Mouse (Mus musculus): ENCODE measurements at regions not wholly inside any gene's neighbourhood (a gene's known extent, or its start where the extent isn't known, plus 50 kb on each side); places are given as distances from the start of the nearest gene placed in this dataset.

DNA sequence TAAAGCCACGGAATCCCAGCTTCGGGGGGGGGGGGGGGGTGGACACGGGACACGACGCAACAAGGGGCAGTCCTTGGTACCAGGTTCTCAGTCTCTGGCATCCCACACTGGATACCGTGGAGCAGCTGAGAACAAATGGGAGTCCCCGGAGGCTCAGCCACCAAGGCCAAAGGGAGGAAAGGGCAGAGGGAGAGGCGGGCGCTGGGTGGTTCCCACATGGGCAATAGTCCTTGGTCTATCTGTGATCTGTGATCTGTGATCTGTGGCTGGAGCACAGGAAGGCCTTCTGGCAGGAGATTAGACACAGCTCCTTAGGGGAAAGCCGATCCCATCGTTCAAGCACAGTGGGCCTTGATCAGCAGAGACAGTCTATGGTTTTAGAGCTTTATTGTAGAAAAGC lies 314.0 kb upstream of the Hs6st1 start:
- H3K4me3 ChIP-seq (replicated peaks; ENCODE audit: insufficient read depth, low read depth, low read length) = no peak overlapping the region
- WGBS = 76% methylated on average over 11 of the region's 11 CpGs
- no peaks in the 10 kb centered on the region for H3K27me3 ChIP-seq (ENCODE audit: control insufficient read depth, insufficient read depth, low read length)
- TF ChIP-seq CTCF (IDR thresholded peaks at IDR 0.05; ENCODE audit: borderline replicate concordance, insufficient read depth, low read depth, low read length) (no peak), POLR2A (IDR thresholded peaks at IDR 0.05; ENCODE audit: borderline replicate concordance, insufficient read depth, low read length) (no peak)
- no peaks in the 10 kb centered on the region for H3K4me1 ChIP-seq (ENCODE audit: control insufficient read depth, insufficient read depth, low read length)
- H3K27ac ChIP-seq (ENCODE audit: insufficient read depth, low read length) = no peak overlapping the region
- DNase-seq = no peak

- DNase-seq = no peak
- Histone ChIP-seq H3K27ac (ENCODE audit: insufficient read depth, low read length) (no peak overlapping the region), H3K4me3 (replicated peaks; ENCODE audit: insufficient read depth, low read depth, low read length) (no peak overlapping the region), H3K27me3 (ENCODE audit: control insufficient read depth, insufficient read depth, low read length) (no peaks in the 10 kb centered on the region; the same call in 1 of the 2 replicates), H3K4me1 (ENCODE audit: control insufficient read depth, insufficient read depth, low read length) (peaks cover 4% of the 10 kb centered on the region)
- 94% methylated on average over 12 of the region's 12 CpGs for WGBS
- TF ChIP-seq CTCF (IDR thresholded peaks at IDR 0.05; ENCODE audit: borderline replicate concordance, insufficient read depth, low read depth, low read length) (no peak), POLR2A (IDR thresholded peaks at IDR 0.05; ENCODE audit: borderline replicate concordance, insufficient read depth, low read length) (no peak)
Observed at GRCm38 (mm10) chr1:35759010-35759409, 309.2 kb upstream of the Hs6st1 start.

GRCm38 (mm10) chr1:35759600-35759999 lies 308.6 kb upstream of the Hs6st1 start:
- Histone ChIP-seq H3K27ac (ENCODE audit: insufficient read depth, low read length) (no peak overlapping the region), H3K4me1 (ENCODE audit: control insufficient read depth, insufficient read depth, low read length) (peaks cover 4% of the 10 kb centered on the region), H3K27me3 (ENCODE audit: control insufficient read depth, insufficient read depth, low read length) (no peaks in the 10 kb centered on the region; the same call in 1 of the 2 replicates), H3K4me3 (replicated peaks; ENCODE audit: insufficient read depth, low read depth, low read length) (no peak overlapping the region)
- no peak for TF ChIP-seq POLR2A (IDR thresholded peaks at IDR 0.05; ENCODE audit: borderline replicate concordance, insufficient read depth, low read length)
- TF ChIP-seq CTCF (IDR thresholded peaks at IDR 0.05; ENCODE audit: borderline replicate concordance, insufficient read depth, low read depth, low read length) = no peak
- peak in 1 of 2 experiments; percentile 14 for DNase-seq
- 52% methylated on average over 4 of the region's 4 CpGs for WGBS

DNA sequence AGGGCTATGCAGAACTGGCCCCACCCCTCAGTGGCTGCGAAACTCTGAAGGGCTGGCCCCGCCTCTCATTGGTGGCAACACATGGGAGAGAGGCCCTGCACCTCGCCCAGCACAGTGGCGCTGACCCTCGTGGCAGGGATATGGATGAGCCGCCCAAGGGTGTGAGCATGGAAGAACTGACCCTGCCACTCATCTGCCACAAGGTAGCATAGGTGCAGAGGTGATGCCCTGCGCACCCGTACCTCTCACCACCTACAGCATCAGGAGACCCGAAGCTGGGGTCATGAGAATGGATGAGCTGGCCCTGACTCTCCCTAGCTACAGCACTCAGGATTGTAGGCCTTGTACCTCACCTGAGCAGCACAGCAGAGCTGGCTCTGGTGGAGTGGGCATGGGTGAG lies 305.1 kb upstream of the Hs6st1 start:
- WGBS = 91% methylated on average over 9 of the region's 9 CpGs

DNA sequence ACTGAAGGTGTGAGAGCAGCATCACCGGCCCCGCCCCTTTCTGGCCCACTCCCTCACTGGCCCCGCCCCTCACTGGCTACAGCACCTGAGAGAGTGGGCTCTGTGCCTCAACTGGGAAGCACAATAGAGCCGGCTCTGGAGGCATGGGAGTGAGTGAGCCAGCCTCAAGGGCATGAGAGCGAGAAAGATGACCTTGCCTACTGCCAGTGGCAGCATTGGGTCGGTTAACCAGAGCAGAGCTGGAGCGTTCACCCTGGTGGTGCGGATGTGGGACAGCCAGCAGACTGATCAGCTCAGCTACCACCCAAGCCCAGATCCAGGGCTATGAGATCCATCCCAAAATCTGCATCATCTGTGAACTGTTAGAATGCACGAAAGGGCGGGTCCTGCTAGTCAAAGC lies 304.7 kb upstream of the Hs6st1 start:
- WGBS = 86% methylated on average over 10 of the region's 10 CpGs
- H3K27ac ChIP-seq (ENCODE audit: insufficient read depth, low read length) = no peak overlapping the region
- peaks cover 4% of the 10 kb centered on the region for H3K4me1 ChIP-seq (ENCODE audit: control insufficient read depth, insufficient read depth, low read length)
- no peak overlapping the region for H3K4me3 ChIP-seq (replicated peaks; ENCODE audit: insufficient read depth, low read depth, low read length)
- DNase-seq = no peak
- H3K27me3 ChIP-seq (ENCODE audit: control insufficient read depth, insufficient read depth, low read length) = no peaks in the 10 kb centered on the region; the same call in 1 of the 2 replicates
- no peak for TF ChIP-seq CTCF (IDR thresholded peaks at IDR 0.05; ENCODE audit: borderline replicate concordance, insufficient read depth, low read depth, low read length)

More for the DNA sequence above, 305.1 kb upstream of the Hs6st1 start:
- no peaks in the 10 kb centered on the region; the same call in 1 of the 2 replicates for H3K27me3 ChIP-seq (ENCODE audit: control insufficient read depth, insufficient read depth, low read length)
- no peak overlapping the region for H3K4me3 ChIP-seq (replicated peaks; ENCODE audit: insufficient read depth, low read depth, low read length)
- H3K27ac ChIP-seq (ENCODE audit: insufficient read depth, low read length) = no peak overlapping the region
- peaks cover 4% of the 10 kb centered on the region for H3K4me1 ChIP-seq (ENCODE audit: control insufficient read depth, insufficient read depth, low read length)
- DNase-seq = no peak
- TF ChIP-seq CTCF (IDR thresholded peaks at IDR 0.05; ENCODE audit: borderline replicate concordance, insufficient read depth, low read depth, low read length) (no peak), POLR2A (IDR thresholded peaks at IDR 0.05; ENCODE audit: borderline replicate concordance, insufficient read depth, low read length) (no peak)

GRCm38 (mm10) chr1:35764068-35764467 lies 304.1 kb upstream of the Hs6st1 start:
- Histone ChIP-seq H3K4me3 (replicated peaks; ENCODE audit: insufficient read depth, low read depth, low read length) (no peak overlapping the region), H3K4me1 (ENCODE audit: control insufficient read depth, insufficient read depth, low read length) (peaks cover 4% of the 10 kb centered on the region), H3K27ac (ENCODE audit: insufficient read depth, low read length) (no peak overlapping the region), H3K27me3 (ENCODE audit: control insufficient read depth, insufficient read depth, low read length) (no peaks in the 10 kb centered on the region; the same call in 1 of the 2 replicates)
- TF ChIP-seq POLR2A (IDR thresholded peaks at IDR 0.05; ENCODE audit: borderline replicate concordance, insufficient read depth, low read length) = no peak
- no peak for DNase-seq
- WGBS = 94% methylated on average over 1 of the region's 1 CpGs

DNA sequence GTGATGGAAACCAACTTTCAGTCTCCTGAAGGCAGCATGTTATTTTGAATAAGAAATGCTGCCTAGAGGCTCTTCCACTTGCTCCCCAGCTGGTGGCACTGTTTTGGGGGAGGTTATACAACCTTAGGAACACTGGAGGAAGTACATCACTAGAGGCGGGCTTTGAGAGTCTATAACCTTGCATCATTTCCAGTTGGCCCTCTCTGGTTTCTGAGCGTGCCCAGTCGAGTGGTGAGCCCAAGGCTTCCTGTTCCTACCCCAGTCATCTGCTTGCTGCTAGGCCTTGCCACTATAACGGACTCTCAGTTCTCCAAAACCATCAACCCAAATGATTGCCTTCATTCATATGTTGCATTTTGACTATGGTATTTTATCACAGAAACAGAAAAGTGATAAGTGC lies 302.5 kb upstream of the Hs6st1 start:
- DNase-seq = no peak
- Histone ChIP-seq H3K27ac (ENCODE audit: insufficient read depth, low read length) (no peak overlapping the region), H3K4me1 (ENCODE audit: control insufficient read depth, insufficient read depth, low read length) (no peaks in the 10 kb centered on the region), H3K27me3 (ENCODE audit: control insufficient read depth, insufficient read depth, low read length) (no peaks in the 10 kb centered on the region), H3K4me3 (replicated peaks; ENCODE audit: insufficient read depth, low read depth, low read length) (no peak overlapping the region)
- WGBS = 95% methylated on average over 4 of the region's 4 CpGs
- no peak for TF ChIP-seq CTCF (IDR thresholded peaks at IDR 0.05; ENCODE audit: borderline replicate concordance, insufficient read depth, low read depth, low read length)
- TF ChIP-seq POLR2A (IDR thresholded peaks at IDR 0.05; ENCODE audit: borderline replicate concordance, insufficient read depth, low read length) = no peak

- no peak overlapping the region for H3K27ac ChIP-seq (ENCODE audit: insufficient read depth, low read length)
- DNase-seq = no peak
- no peaks in the 10 kb centered on the region for H3K27me3 ChIP-seq (ENCODE audit: control insufficient read depth, insufficient read depth, low read length)
- H3K4me1 ChIP-seq (ENCODE audit: control insufficient read depth, insufficient read depth, low read length) = no peaks in the 10 kb centered on the region
- no peak overlapping the region for H3K4me3 ChIP-seq (replicated peaks; ENCODE audit: insufficient read depth, low read depth, low read length)
- TF ChIP-seq POLR2A (IDR thresholded peaks at IDR 0.05; ENCODE audit: borderline replicate concordance, insufficient read depth, low read length) (no peak), CTCF (IDR thresholded peaks at IDR 0.05; ENCODE audit: borderline replicate concordance, insufficient read depth, low read depth, low read length) (no peak)
- WGBS = 87% methylated on average over 5 of the region's 5 CpGs
Observed at GRCm38 (mm10) chr1:35766271-35766670, 301.9 kb upstream of the Hs6st1 start.
